Mouse (Mus musculus): ENCODE results near the gene Pgbd5. TPM values are rescaled to one million over a fixed set of nuclear protein-coding genes. Genes with fewer than 3 reads are reported as not detected.

The Pgbd5 gene
- polyA plus RNA-seq, 1 experiment, result 0.22 TPM

DNA sequence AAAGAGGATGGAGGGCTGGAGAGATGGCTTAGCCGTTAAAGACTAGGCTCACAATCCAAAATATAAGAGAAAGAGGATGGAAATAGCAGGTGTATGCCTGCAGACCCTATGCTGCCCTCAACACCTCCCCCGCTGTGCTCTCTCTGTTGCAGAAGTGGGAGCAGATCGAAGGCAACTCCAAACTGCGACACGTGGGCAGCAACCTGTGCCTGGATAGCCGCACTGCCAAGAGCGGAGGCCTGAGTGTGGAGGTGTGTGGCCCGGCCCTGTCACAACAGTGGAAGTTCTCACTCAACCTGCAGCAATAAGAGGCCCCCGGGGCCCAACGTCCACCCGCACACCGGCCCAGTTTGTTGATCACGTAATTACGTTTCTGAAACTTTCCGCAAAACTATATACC lies 96.3 kb downstream of the Pgbd5 start:
- Histone ChIP-seq H3K27me3 (ENCODE audit: control insufficient read depth, insufficient read depth, low read length) (no peaks in the 10 kb centered on the region), H3K36me3 (ENCODE audit: control insufficient read depth, insufficient read depth, low read length) (peaks cover 31% of the 10 kb centered on the region), H3K4me3 (ENCODE audit: control insufficient read depth, insufficient read depth, low read length) (no peak overlapping the region), H3K4me1 (replicated peaks; ENCODE audit: control insufficient read depth, insufficient read depth, low read length) (peaks cover 13% of the 10 kb centered on the region), H3K27ac (ENCODE audit: control insufficient read depth, insufficient read depth, low read length) (no peak overlapping the region)
- DNase-seq, result no peak
- 98% methylated on average over 15 of the region's 15 CpGs for WGBS
- TF ChIP-seq POLR2A (IDR thresholded peaks at IDR 0.05; ENCODE audit: control insufficient read depth, extremely low read depth, insufficient read depth, low read length, poor library complexity), result no peak
- no peak for TF ChIP-seq CTCF (IDR thresholded peaks at IDR 0.05; ENCODE audit: borderline replicate concordance, control insufficient read depth, extremely low read depth, insufficient read depth, low read length, poor library complexity)

DNA sequence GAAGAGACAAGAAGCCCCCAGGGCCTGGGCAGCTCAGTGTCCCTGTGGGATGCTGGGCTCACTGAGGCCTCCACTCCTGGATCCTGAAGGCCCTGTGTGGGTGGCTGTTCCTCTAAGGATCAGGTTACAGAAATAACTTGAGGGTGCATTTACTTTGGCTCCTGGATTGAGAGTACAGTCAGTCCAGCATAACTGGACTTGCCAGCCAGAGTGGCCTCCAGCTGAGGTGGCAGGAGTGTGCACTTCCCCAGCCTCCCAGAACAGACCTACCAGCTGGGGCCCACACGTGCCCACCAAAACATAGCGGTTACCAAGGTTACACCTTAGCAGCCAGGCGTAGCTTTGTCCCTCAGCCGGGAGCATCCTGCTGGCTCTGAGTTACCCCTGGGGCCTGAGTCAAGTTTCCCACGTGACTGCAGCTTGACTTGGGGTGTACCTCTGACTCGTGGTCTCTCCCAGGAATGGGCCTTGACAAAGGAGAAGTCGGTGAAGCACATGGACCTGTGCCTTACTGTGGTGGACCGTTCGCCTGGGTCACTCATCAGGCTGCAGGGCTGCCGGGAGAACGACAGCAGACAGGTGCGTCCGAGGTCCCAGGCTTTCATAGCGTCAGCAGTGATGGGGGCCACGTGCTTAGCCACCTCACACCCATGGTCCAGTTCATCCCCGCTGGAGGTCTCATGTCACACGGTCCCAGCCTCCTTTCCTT lies 98.9 kb downstream of the Pgbd5 start:
- no peak for DNase-seq
- no peak overlapping the region for H3K27ac ChIP-seq (ENCODE audit: control insufficient read depth, insufficient read depth, low read length)
- H3K4me3 ChIP-seq (ENCODE audit: control insufficient read depth, insufficient read depth, low read length), result no peak overlapping the region
- TF ChIP-seq POLR2A (IDR thresholded peaks at IDR 0.05; ENCODE audit: control insufficient read depth, extremely low read depth, insufficient read depth, low read length, poor library complexity), result no peak
- TF ChIP-seq CTCF (IDR thresholded peaks at IDR 0.05; ENCODE audit: borderline replicate concordance, control insufficient read depth, extremely low read depth, insufficient read depth, low read length, poor library complexity), result no peak
- WGBS, result 91% methylated on average over 17 of the region's 17 CpGs
- no peaks in the 10 kb centered on the region for H3K27me3 ChIP-seq (ENCODE audit: control insufficient read depth, insufficient read depth, low read length)
- H3K4me1 ChIP-seq (replicated peaks; ENCODE audit: control insufficient read depth, insufficient read depth, low read length), result peaks cover 9% of the 10 kb centered on the region
- peaks cover 48% of the 10 kb centered on the region for H3K36me3 ChIP-seq (ENCODE audit: control insufficient read depth, insufficient read depth, low read length)

DNA sequence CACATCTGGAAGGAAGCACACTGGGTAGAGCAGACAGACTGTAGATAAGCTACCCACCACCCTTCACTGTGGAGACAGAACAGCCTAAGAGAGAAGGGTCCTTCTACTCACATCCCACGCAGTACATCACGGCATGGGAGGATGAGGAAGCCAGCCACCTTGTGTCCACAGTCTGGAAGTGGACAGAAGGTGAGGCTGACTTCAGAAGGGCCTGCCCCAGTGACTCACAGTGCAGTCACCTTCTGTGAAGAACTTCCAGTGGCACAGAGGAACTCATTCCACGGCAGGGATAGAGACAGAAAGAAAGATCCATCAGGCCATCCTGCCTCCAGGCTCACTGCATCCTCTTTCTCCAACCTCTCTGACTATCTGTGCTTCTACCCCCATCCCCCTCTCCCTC lies 99.7 kb downstream of the Pgbd5 start:
- WGBS, result 100% methylated on average over 3 of the region's 3 CpGs
- TF ChIP-seq POLR2A (IDR thresholded peaks at IDR 0.05; ENCODE audit: control insufficient read depth, extremely low read depth, insufficient read depth, low read length, poor library complexity) (no peak), CTCF (IDR thresholded peaks at IDR 0.05; ENCODE audit: borderline replicate concordance, control insufficient read depth, extremely low read depth, insufficient read depth, low read length, poor library complexity) (no peak)
- no peak for DNase-seq
- Histone ChIP-seq H3K4me3 (ENCODE audit: control insufficient read depth, insufficient read depth, low read length) (no peak overlapping the region), H3K4me1 (replicated peaks; ENCODE audit: control insufficient read depth, insufficient read depth, low read length) (peaks cover 9% of the 10 kb centered on the region), H3K27ac (ENCODE audit: control insufficient read depth, insufficient read depth, low read length) (no peak overlapping the region), H3K27me3 (ENCODE audit: control insufficient read depth, insufficient read depth, low read length) (no peaks in the 10 kb centered on the region), H3K36me3 (ENCODE audit: control insufficient read depth, insufficient read depth, low read length) (peaks cover 54% of the 10 kb centered on the region)

DNA sequence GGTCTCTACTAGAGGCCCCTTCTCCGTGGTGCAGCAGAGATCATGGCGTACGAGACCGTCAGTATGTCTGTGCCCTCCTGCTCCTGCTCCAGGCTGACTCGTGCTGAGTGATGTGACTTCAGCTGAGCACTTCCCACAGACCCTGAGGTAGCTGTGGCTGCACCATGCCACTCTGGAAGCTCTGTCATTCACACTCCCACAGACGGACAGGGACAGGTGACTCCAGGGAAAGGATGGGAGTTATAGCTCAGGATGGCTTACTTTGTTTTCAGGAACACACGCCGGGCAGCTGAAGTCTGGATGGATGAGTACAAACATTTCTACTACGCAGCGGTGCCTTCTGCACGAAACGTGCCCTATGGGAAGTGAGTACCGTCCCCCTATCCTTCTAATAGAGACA lies 103.2 kb downstream of the Pgbd5 start:
- WGBS, result 97% methylated on average over 13 of the region's 13 CpGs
- peaks cover 42% of the 10 kb centered on the region for H3K36me3 ChIP-seq (ENCODE audit: control insufficient read depth, insufficient read depth, low read length)

DNA sequence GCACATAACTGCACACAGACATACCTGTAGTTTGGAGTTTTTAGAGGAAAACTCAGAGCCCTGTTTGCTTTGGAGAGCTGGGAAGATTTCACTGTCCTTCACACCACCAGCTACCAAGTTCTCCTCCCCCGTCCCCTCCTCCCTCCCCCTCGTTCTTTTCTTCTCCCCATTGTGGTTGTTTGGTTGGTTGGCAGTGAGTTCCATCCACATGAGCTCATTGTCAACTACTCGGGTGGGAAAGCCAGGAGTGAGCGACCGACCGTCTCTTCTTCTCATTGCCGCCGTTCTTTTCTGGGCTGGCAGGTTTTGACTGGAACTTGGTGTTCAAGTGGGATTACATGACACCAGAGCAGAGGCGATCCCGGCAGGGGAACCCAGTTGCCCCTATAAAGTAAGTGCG lies 107.8 kb downstream of the Pgbd5 start:
- WGBS, result 89% methylated on average over 11 of the region's 11 CpGs
- DNase-seq, result no peak

More for the DNA sequence above, 103.2 kb downstream of the Pgbd5 start:
- Histone ChIP-seq H3K4me1 (replicated peaks; ENCODE audit: control insufficient read depth, insufficient read depth, low read length) (no peaks in the 10 kb centered on the region), H3K4me3 (ENCODE audit: control insufficient read depth, insufficient read depth, low read length) (no peak overlapping the region), H3K27me3 (ENCODE audit: control insufficient read depth, insufficient read depth, low read length) (no peaks in the 10 kb centered on the region), H3K27ac (ENCODE audit: control insufficient read depth, insufficient read depth, low read length) (no peak overlapping the region)
- DNase-seq, result no peak
- TF ChIP-seq CTCF (IDR thresholded peaks at IDR 0.05; ENCODE audit: borderline replicate concordance, control insufficient read depth, extremely low read depth, insufficient read depth, low read length, poor library complexity) (no peak), POLR2A (IDR thresholded peaks at IDR 0.05; ENCODE audit: control insufficient read depth, extremely low read depth, insufficient read depth, low read length, poor library complexity) (no peak)

DNA sequence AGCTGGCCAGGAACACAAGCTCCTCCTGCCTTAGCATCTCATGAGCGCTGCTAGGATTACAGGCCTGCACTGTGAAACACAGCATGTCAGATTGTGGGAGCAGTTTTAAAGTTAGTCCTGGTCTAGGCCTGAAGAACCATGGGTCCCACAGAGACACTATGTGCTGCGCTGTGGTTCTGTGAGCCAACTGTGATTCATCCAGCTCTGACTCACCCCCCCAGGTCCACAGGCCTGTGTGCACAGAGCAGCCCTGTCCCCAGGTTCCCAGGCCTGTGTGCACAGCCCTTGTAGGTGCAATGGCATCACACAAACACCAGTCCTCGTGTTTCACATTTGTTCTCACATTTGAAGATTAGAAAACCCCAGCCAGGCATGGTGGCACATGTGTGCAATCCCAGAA lies 108.4 kb downstream of the Pgbd5 start:
- DNase-seq, result no peak
- Histone ChIP-seq H3K36me3 (ENCODE audit: control insufficient read depth, insufficient read depth, low read length) (peaks cover 28% of the 10 kb centered on the region), H3K4me1 (replicated peaks; ENCODE audit: control insufficient read depth, insufficient read depth, low read length) (no peaks in the 10 kb centered on the region), H3K27ac (ENCODE audit: control insufficient read depth, insufficient read depth, low read length) (no peak overlapping the region), H3K4me3 (ENCODE audit: control insufficient read depth, insufficient read depth, low read length) (no peak overlapping the region), H3K27me3 (ENCODE audit: control insufficient read depth, insufficient read depth, low read length) (no peaks in the 10 kb centered on the region)
- WGBS, result over 99% methylated on average over 3 of the region's 3 CpGs
- no peak for TF ChIP-seq CTCF (IDR thresholded peaks at IDR 0.05; ENCODE audit: borderline replicate concordance, control insufficient read depth, extremely low read depth, insufficient read depth, low read length, poor library complexity)
- no peak for TF ChIP-seq POLR2A (IDR thresholded peaks at IDR 0.05; ENCODE audit: control insufficient read depth, extremely low read depth, insufficient read depth, low read length, poor library complexity)

More for the DNA sequence above, 107.8 kb downstream of the Pgbd5 start:
- Histone ChIP-seq H3K4me3 (ENCODE audit: control insufficient read depth, insufficient read depth, low read length) (no peak overlapping the region), H3K36me3 (ENCODE audit: control insufficient read depth, insufficient read depth, low read length) (peaks cover 31% of the 10 kb centered on the region), H3K4me1 (replicated peaks; ENCODE audit: control insufficient read depth, insufficient read depth, low read length) (no peaks in the 10 kb centered on the region), H3K27ac (ENCODE audit: control insufficient read depth, insufficient read depth, low read length) (no peak overlapping the region), H3K27me3 (ENCODE audit: control insufficient read depth, insufficient read depth, low read length) (no peaks in the 10 kb centered on the region)
- TF ChIP-seq POLR2A (IDR thresholded peaks at IDR 0.05; ENCODE audit: control insufficient read depth, extremely low read depth, insufficient read depth, low read length, poor library complexity) (no peak), CTCF (IDR thresholded peaks at IDR 0.05; ENCODE audit: borderline replicate concordance, control insufficient read depth, extremely low read depth, insufficient read depth, low read length, poor library complexity) (no peak)

Data from thymus, adult 2 months (tissue).